Mouse (Mus musculus): ENCODE measurements around the gene Glis1.

DNA sequence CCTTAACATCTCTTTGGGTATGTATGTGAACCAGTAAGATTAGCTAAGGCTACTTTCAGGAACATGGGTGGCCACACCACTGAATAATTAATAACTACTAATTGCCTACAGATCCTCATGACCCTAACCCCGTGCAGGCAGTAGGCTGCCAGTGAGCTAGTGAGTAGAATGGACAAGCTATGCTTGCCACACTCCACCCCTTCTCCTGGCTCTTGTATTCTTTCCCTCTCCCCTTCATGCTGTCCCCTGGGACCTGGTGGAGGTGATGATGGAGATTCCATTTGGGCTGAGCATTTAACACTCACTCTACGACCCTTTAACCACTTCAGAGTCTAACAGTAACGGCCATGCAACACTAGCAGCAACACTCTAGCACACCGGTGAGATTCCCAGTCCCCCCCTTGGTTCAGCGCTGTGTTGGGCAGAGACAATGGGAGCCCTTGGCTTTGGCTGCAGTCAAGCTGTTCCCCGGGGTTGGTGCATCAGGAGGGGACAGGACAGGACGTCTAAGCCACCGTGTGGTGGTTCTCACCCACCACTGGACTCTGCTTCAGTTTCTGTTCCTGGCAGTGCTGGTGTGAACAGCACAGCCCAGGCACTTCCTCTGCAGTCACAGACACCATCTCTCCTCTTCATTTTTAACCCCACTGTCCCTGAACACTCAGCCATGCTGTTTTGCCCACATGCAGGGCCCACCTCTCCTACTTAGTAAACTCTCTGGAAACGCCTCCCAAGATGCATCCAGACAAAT lies 246.9 kb downstream of the Glis1 start:
- no peak for TF ChIP-seq POLR2A (IDR thresholded peaks at IDR 0.05; ENCODE audit: control insufficient read depth, low read depth, low read length)
- TF ChIP-seq CTCF (IDR thresholded peaks at IDR 0.05; ENCODE audit: control insufficient read depth, insufficient read depth, insufficient replicate concordance, low read depth, low read length), result no peak

Measured in testis, adult 2 months (tissue).